Mouse (Mus musculus): Measurements from ENCODE around the gene Fbxo7.

DNA sequence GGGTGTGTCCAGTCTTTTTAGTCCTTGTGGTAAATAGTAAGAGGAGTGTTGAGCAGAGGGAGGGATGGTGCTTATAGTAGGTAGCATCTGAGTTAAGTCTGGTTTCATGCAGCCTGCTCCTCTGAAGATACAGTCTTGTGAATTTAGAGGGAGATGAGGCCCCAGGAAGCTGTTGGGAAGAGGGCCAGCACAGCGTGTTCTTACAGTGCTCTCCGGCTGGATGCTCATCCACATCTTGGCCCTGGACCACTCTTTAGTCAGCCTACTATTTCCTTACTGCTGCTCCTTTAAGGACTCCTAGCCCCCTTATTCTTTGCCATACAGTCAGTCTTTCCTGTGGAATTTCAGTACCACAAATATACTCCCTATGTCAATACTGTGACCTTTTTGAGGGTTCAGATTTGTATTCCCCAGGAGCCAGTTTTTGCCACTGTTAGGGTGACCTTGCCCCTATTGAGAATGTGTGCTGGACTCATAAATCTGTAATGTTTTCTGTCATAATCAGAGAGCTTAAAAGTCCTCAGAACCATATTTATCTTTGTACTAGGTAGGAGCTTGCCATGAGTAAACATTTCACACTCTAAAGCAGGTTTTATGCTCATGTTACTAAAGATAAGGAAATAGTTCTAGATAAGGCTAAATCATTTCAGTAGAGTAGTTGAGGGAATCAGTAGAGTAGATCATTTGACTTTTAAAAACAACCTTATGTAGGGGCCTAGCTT is 12.4 kb downstream of the Fbxo7 start:
- no peak for TF ChIP-seq POLR2AphosphoS5 (IDR thresholded peaks at IDR 0.05; ENCODE audit: insufficient replicate concordance, low read depth, low read length)
- TF ChIP-seq CTCF (IDR thresholded peaks at IDR 0.05; ENCODE audit: low read depth, low read length) = no peak

All from G1E (cell line).